Mouse (Mus musculus) neural tube, embryonic 11.5 days (tissue): ENCODE measurements around the gene Pde10a. TPM values are rescaled to one million over a fixed set of nuclear protein-coding genes. Genes with fewer than 3 reads are reported as not detected.

Source experiments
- ATAC-seq: fragments of 200-750 bp; cut with Nextera tagmentation; 2 replicates; pipeline ENCODE4 v1.8.0; 2017; ENCODE audit warnings: moderate number of reproducible peaks, mild to moderate bottlenecking, moderate TSS enrichment, moderate library complexity; ENCODE audit not compliant: insufficient read depth, low FRiP score, low TSS enrichment
- DNase-seq: peaks from one replicate; pipeline ENCODE4 v3.0.0-alpha.2; 2015; ENCODE audit warnings: low spot score
- H3K27ac ChIP-seq: fragments of 300-500 bp; sonication (generic); 2 replicates; pipeline ENCODE4 v1.5.1; 2014; ENCODE audit warnings: low read depth, mild to moderate bottlenecking, low read length
- H3K27me3 ChIP-seq: fragments of 300-500 bp; sonication (generic); 2 replicates; pipeline ENCODE4 v1.6.1; 2014; ENCODE audit warnings: mild to moderate bottlenecking, low read length, mixed read lengths; ENCODE audit not compliant: control insufficient read depth, insufficient read depth
- H3K36me3 ChIP-seq: fragments of 300-500 bp; sonication (generic); 2 replicates; pipeline ENCODE4 v1.6.1; 2014; ENCODE audit warnings: mild to moderate bottlenecking, low read length, moderate library complexity, mixed read lengths; ENCODE audit not compliant: control insufficient read depth, insufficient read depth
- H3K4me1 ChIP-seq: fragments of 300-500 bp; sonication (generic); 2 replicates; pipeline ENCODE4 v1.6.1; 2014; ENCODE audit warnings: low read length, mixed read lengths; ENCODE audit not compliant: control insufficient read depth, insufficient read depth
- H3K4me2 ChIP-seq: fragments of 300-500 bp; sonication (generic); 2 replicates; pipeline ENCODE4 v1.6.1; 2014; ENCODE audit warnings: low read depth, mild to moderate bottlenecking, moderate library complexity
- H3K4me3 ChIP-seq: fragments of 300-500 bp; sonication (generic); 2 replicates; pipeline ENCODE4 v1.5.1; 2014; ENCODE audit warnings: low read depth, low read length
- H3K9ac ChIP-seq: fragments of 300-500 bp; sonication (generic); 2 replicates; pipeline ENCODE4 v1.6.1; 2014; ENCODE audit warnings: mild to moderate bottlenecking, low read length
- H3K9me3 ChIP-seq: fragments of 300-500 bp; sonication (generic); 2 replicates; pipeline ENCODE4 v1.6.1; 2016; ENCODE audit warnings: low read length; ENCODE audit not compliant: control insufficient read depth
- WGBS: fragments of 180-500 bp; shearing (Covaris S2); extraction: QIAGEN DNeasy Blood & Tissue Kit; methylation state at CpG from one replicate; pipeline ENCODE4 v1.1.7; 2014; 5-methylcytosine and 5-hydroxymethylcytosine counted together
- polyA plus RNA-seq: library from polyadenylated mRNA; unstranded; fragments of >200 nt; fragmentation: Nextera tagmentation; extraction: Ambion mirVana; gene quantifications from 2 replicates; pipeline ENCODE4 v1.2.1, GENCODE M21; 2014

Pde10a gene
- polyA plus RNA-seq, 1 experiment from 2014 or later = 5.9 TPM

GRCm38 (mm10) chr17:8815864-8816263 is 290.7 kb downstream of the Pde10a start:
- Histone ChIP-seq H3K4me3 (no peak overlapping the region), H3K36me3 (no peaks in the 10 kb centered on the region), H3K9ac (no peak overlapping the region), H3K27me3 (no peaks in the 10 kb centered on the region), H3K4me2 (no peak overlapping the region), H3K27ac (no peak overlapping the region), H3K9me3 (no peaks in the 10 kb centered on the region), H3K4me1 (no peaks in the 10 kb centered on the region)
- 83% methylated on average over 5 of the region's 5 CpGs for WGBS
- ATAC-seq (no peak), DNase-seq (no peak)

- ATAC-seq (no peak), DNase-seq (no peak)
- H3K9ac ChIP-seq = no peak overlapping the region
- H3K27ac ChIP-seq = no peak overlapping the region
- no peak overlapping the region for H3K4me2 ChIP-seq
- H3K9me3 ChIP-seq = no peaks in the 10 kb centered on the region
- 90% methylated on average over 13 of the region's 13 CpGs for WGBS
- H3K4me1 ChIP-seq = no peaks in the 10 kb centered on the region
- no peak overlapping the region for H3K4me3 ChIP-seq
- H3K36me3 ChIP-seq = no peaks in the 10 kb centered on the region
- H3K27me3 ChIP-seq = no peaks in the 10 kb centered on the region
Observed at GRCm38 (mm10) chr17:8818675-8819074, 293.5 kb downstream of the Pde10a start.

- Histone ChIP-seq H3K36me3 (no peaks in the 10 kb centered on the region), H3K4me3 (no peak overlapping the region), H3K27me3 (no peaks in the 10 kb centered on the region), H3K4me2 (no peak overlapping the region), H3K9ac (no peak overlapping the region), H3K4me1 (no peaks in the 10 kb centered on the region), H3K9me3 (no peaks in the 10 kb centered on the region), H3K27ac (no peak overlapping the region)
- WGBS = 76% methylated on average over 7 of the region's 7 CpGs
- ATAC-seq (no peak), DNase-seq (no peak)
Observed at GRCm38 (mm10) chr17:8823548-8823947, 298.4 kb downstream of the Pde10a start.

GRCm38 (mm10) chr17:8827204-8827603 is 302.0 kb downstream of the Pde10a start:
- no peaks in the 10 kb centered on the region for H3K9me3 ChIP-seq
- no peaks in the 10 kb centered on the region for H3K4me1 ChIP-seq
- 81% methylated on average over 9 of the region's 9 CpGs for WGBS
- no peak overlapping the region for H3K4me3 ChIP-seq
- no peak overlapping the region for H3K27ac ChIP-seq
- ATAC-seq = no peak
- no peaks in the 10 kb centered on the region for H3K27me3 ChIP-seq
- no peak overlapping the region for H3K4me2 ChIP-seq
- DNase-seq = no peak
- no peak overlapping the region for H3K9ac ChIP-seq
- no peaks in the 10 kb centered on the region for H3K36me3 ChIP-seq

- H3K9ac ChIP-seq = no peak overlapping the region
- no peaks in the 10 kb centered on the region for H3K9me3 ChIP-seq
- H3K4me1 ChIP-seq = no peaks in the 10 kb centered on the region
- no peak overlapping the region for H3K4me2 ChIP-seq
- no peak overlapping the region for H3K4me3 ChIP-seq
- H3K27me3 ChIP-seq = no peaks in the 10 kb centered on the region
- 88% methylated on average over 5 of the region's 5 CpGs for WGBS
- no peaks in the 10 kb centered on the region for H3K36me3 ChIP-seq
- ATAC-seq = no peak
- H3K27ac ChIP-seq = no peak overlapping the region
- DNase-seq = no peak
Observed at GRCm38 (mm10) chr17:8831001-8831400, 305.8 kb downstream of the Pde10a start.

- H3K27me3 ChIP-seq = no peaks in the 10 kb centered on the region
- H3K36me3 ChIP-seq = no peaks in the 10 kb centered on the region
- H3K27ac ChIP-seq = no peak overlapping the region
- H3K9me3 ChIP-seq = no peaks in the 10 kb centered on the region
- H3K9ac ChIP-seq = no peak overlapping the region
- ATAC-seq (no peak), DNase-seq (no peak)
- H3K4me1 ChIP-seq = no peaks in the 10 kb centered on the region
- H3K4me2 ChIP-seq = no peak overlapping the region
- 92% methylated on average over 5 of the region's 5 CpGs for WGBS
- H3K4me3 ChIP-seq = no peak overlapping the region
Observed at GRCm38 (mm10) chr17:8836292-8836691, 311.1 kb downstream of the Pde10a start.

GRCm38 (mm10) chr17:8838252-8838651 is 313.1 kb downstream of the Pde10a start:
- ATAC-seq (no peak), DNase-seq (no peak)
- Histone ChIP-seq H3K4me1 (no peaks in the 10 kb centered on the region), H3K4me2 (no peak overlapping the region), H3K9me3 (no peaks in the 10 kb centered on the region), H3K36me3 (no peaks in the 10 kb centered on the region), H3K27me3 (no peaks in the 10 kb centered on the region), H3K9ac (no peak overlapping the region), H3K27ac (no peak overlapping the region), H3K4me3 (no peak overlapping the region)
- WGBS = 54% methylated on average over 8 of the region's 8 CpGs

GRCm38 (mm10) chr17:8839237-8840011 is 314.3 kb downstream of the Pde10a start:
- H3K4me3 ChIP-seq = no peak overlapping the region
- no peaks in the 10 kb centered on the region for H3K27me3 ChIP-seq
- H3K4me2 ChIP-seq = no peak overlapping the region
- H3K27ac ChIP-seq = no peak overlapping the region
- no peaks in the 10 kb centered on the region for H3K4me1 ChIP-seq
- DNase-seq (no peak), ATAC-seq (no peak)
- H3K9me3 ChIP-seq = no peaks in the 10 kb centered on the region
- H3K9ac ChIP-seq = no peak overlapping the region
- 78% methylated on average over 10 of the region's 10 CpGs for WGBS
- no peaks in the 10 kb centered on the region for H3K36me3 ChIP-seq

GRCm38 (mm10) chr17:8841094-8841493 is 315.9 kb downstream of the Pde10a start:
- Histone ChIP-seq H3K9ac (no peak overlapping the region), H3K9me3 (no peaks in the 10 kb centered on the region), H3K4me1 (no peaks in the 10 kb centered on the region), H3K4me3 (no peak overlapping the region), H3K36me3 (no peaks in the 10 kb centered on the region), H3K4me2 (no peak overlapping the region), H3K27me3 (no peaks in the 10 kb centered on the region), H3K27ac (no peak overlapping the region)
- WGBS = 64% methylated on average over 8 of the region's 8 CpGs
- DNase-seq (no peak), ATAC-seq (no peak)
